Mouse (Mus musculus): ENCODE measurements around the gene Wasf3. TPM values are rescaled to one million over a fixed set of nuclear protein-coding genes. Genes with fewer than 3 reads are reported as not detected.

Gene Wasf3
- total RNA-seq (2021) = 100 to 1,000 TPM; 104 to 106 TPM

- DNase-seq = peak; percentile 91 to 92
Observed at GRCm38 (mm10) chr5:146384935-146385591, at the start of gene Wasf3. Wasf3 (plus strand) TSS chr5:146384985.

- peak; percentile 31 to 53 for DNase-seq
Observed at GRCm38 (mm10) chr5:146338064-146338463, 46.7 kb upstream of the Wasf3 start.

GRCm38 (mm10) chr5:146340037-146340436 lies 44.7 kb upstream of the Wasf3 start:
- DNase-seq = no peak

- peak in 1 of 2 experiments; percentile 7 for DNase-seq
Observed at GRCm38 (mm10) chr5:146344911-146345686, 39.7 kb upstream of the Wasf3 start.

GRCm38 (mm10) chr5:146347081-146347480 lies 37.7 kb upstream of the Wasf3 start:
- DNase-seq = peak; percentile 42 to 56

GRCm38 (mm10) chr5:146349183-146349582 lies 35.6 kb upstream of the Wasf3 start:
- no peak for DNase-seq

GRCm38 (mm10) chr5:146350784-146351183 lies 34.0 kb upstream of the Wasf3 start:
- DNase-seq = no peak

- DNase-seq = no peak
Observed at GRCm38 (mm10) chr5:146352006-146352405, 32.8 kb upstream of the Wasf3 start.

GRCm38 (mm10) chr5:146360386-146360785 lies 24.4 kb upstream of the Wasf3 start:
- no peak for DNase-seq

GRCm38 (mm10) chr5:146362711-146363110 lies 22.1 kb upstream of the Wasf3 start:
- no peak for DNase-seq

GRCm38 (mm10) chr5:146368356-146368755 lies 16.4 kb upstream of the Wasf3 start:
- no peak for DNase-seq

GRCm38 (mm10) chr5:146368971-146369370 lies 15.8 kb upstream of the Wasf3 start:
- no peak for DNase-seq

GRCm38 (mm10) chr5:146370794-146371193 lies 14.0 kb upstream of the Wasf3 start:
- DNase-seq = peak; percentile 41 to 49

GRCm38 (mm10) chr5:146373238-146373637 lies 11.5 kb upstream of the Wasf3 start:
- no peak for DNase-seq

GRCm38 (mm10) chr5:146376601-146377000 lies 8.2 kb upstream of the Wasf3 start:
- no peak for DNase-seq

- DNase-seq = no peak
Observed at GRCm38 (mm10) chr5:146380041-146380440, 4.7 kb upstream of the Wasf3 start.

GRCm38 (mm10) chr5:146382268-146382667 lies 2.5 kb upstream of the Wasf3 start:
- DNase-seq = no peak

GRCm38 (mm10) chr5:146383401-146383800 lies 1.4 kb upstream of the Wasf3 start:
- DNase-seq = no peak

GRCm38 (mm10) chr5:146385989-146386388 lies 1.2 kb downstream of the Wasf3 start:
- no peak for DNase-seq

- DNase-seq = no peak
Observed at GRCm38 (mm10) chr5:146386906-146387305, 2.1 kb downstream of the Wasf3 start.

- DNase-seq = no peak
Observed at GRCm38 (mm10) chr5:146394563-146394962, 9.8 kb downstream of the Wasf3 start.

- DNase-seq = no peak
Observed at GRCm38 (mm10) chr5:146397253-146397652, 12.5 kb downstream of the Wasf3 start.

GRCm38 (mm10) chr5:146398386-146399115 lies 13.8 kb downstream of the Wasf3 start:
- DNase-seq = no peak
